ENCODE assay signal across 8 mouse cellular contexts in genomic region chr2:155774927-155775684, GRCm38 (mm10). TPM values are rescaled to one million over a fixed set of nuclear protein-coding genes. Genes with fewer than 3 reads are reported as not detected.
DNase-seq lines count a peak whose midpoint lies in the region; ATAC-seq and TF ChIP-seq lines count a peak whose summit lies in the region.

Gene Mmp24, plus strand, starts transcription at chr2:155775342.

- DNase-seq in heart, postnatal 25 days (ENCODE audit: low spot score), result no peak
- DNase-seq in retina, postnatal 1 day, result peak; percentile 40
- DNase-seq in yolk sac, embryonic 10.5 days (ENCODE audit: low spot score), result no peak
- DNase-seq in kidney, adult 9 months, result no peak

- peak within 1 kb of the TSS; percentile 97 for H3K4me2 ChIP-seq in heart, embryonic 11.5 days
- peak within 1 kb of the TSS; percentile 81 for H3K4me2 ChIP-seq in forebrain, embryonic 13.5 days
- peak within 1 kb of the TSS; percentile 86 for H3K4me2 ChIP-seq in limb, embryonic 12.5 days

- 2% methylated on average over 73 of the region's 100 CpGs for WGBS in heart, embryonic 11.5 days (ENCODE audit: insufficient replicate concordance)
- 2% methylated on average over 75 of the region's 100 CpGs for WGBS in forebrain, embryonic 13.5 days
- WGBS in limb, embryonic 12.5 days, result 2% methylated on average over 97 of the region's 100 CpGs

- no peak for TF ChIP-seq EP300 in ES-Bruce4 (IDR thresholded peaks at IDR 0.05; ENCODE audit: insufficient read depth, low read depth, low read length)

- H3K4me3 ChIP-seq in heart, embryonic 11.5 days (ENCODE audit: low read depth, low read length), result peak within 1 kb of the TSS; percentile 56
- H3K4me3 ChIP-seq in ES-Bruce4 (ENCODE audit: low read depth, low read length), result peak within 1 kb of the TSS; percentile 65
- H3K4me3 ChIP-seq in forebrain, embryonic 13.5 days, result peak within 1 kb of the TSS; percentile 71
- peak within 1 kb of the TSS; percentile 53 for H3K4me3 ChIP-seq in limb, embryonic 12.5 days (replicated peaks)

- H3K27me3 ChIP-seq in heart, embryonic 11.5 days (ENCODE audit: control insufficient read depth, insufficient read depth, low read length), result peaks cover 48% of the 10 kb centered on the region
- peaks cover 11% of the 10 kb centered on the region for H3K27me3 ChIP-seq in ES-Bruce4 (ENCODE audit: control insufficient read depth, insufficient read depth, low read length, poor library complexity, severe bottlenecking)
- H3K27me3 ChIP-seq in forebrain, embryonic 13.5 days, result peaks cover 47% of the 10 kb centered on the region
- H3K27me3 ChIP-seq in limb, embryonic 12.5 days, result peaks cover 74% of the 10 kb centered on the region

- intact Hi-C loops in heart, postnatal 25 days (cut with DNase I), result no loop called here

- no peak for TF ChIP-seq POLR2A in ES-Bruce4 (IDR thresholded peaks at IDR 0.05; ENCODE audit: insufficient read depth, low read length)

- no peaks in the 10 kb centered on the region for H3K36me3 ChIP-seq in heart, embryonic 11.5 days (ENCODE audit: control insufficient read depth, insufficient read depth, low read length)
- H3K36me3 ChIP-seq in ES-Bruce4 (ENCODE audit: control insufficient read depth, insufficient read depth, low read length, poor library complexity, severe bottlenecking), result no peaks in the 10 kb centered on the region
- H3K36me3 ChIP-seq in forebrain, embryonic 13.5 days (ENCODE audit: poor library complexity, severe bottlenecking), result no peaks in the 10 kb centered on the region
- H3K36me3 ChIP-seq in limb, embryonic 12.5 days, result no peaks in the 10 kb centered on the region

- H3K9ac ChIP-seq in heart, embryonic 11.5 days (ENCODE audit: low read depth, low read length), result no peak within 1 kb of the TSS
- H3K9ac ChIP-seq in ES-Bruce4 (ENCODE audit: low read depth, poor library complexity, severe bottlenecking), result peak within 1 kb of the TSS; percentile 87
- H3K9ac ChIP-seq in forebrain, embryonic 13.5 days, result peak within 1 kb of the TSS; percentile 91
- no peak within 1 kb of the TSS for H3K9ac ChIP-seq in limb, embryonic 12.5 days (replicated peaks)

- TF ChIP-seq CTCF in ES-Bruce4 (IDR thresholded peaks at IDR 0.05; ENCODE audit: low read depth, low read length), result no peak

- H3K4me1 ChIP-seq in heart, embryonic 11.5 days (ENCODE audit: control insufficient read depth, insufficient read depth, low read length), result peaks cover 3% of the 10 kb centered on the region; the same call in 1 of the 2 replicates
- peaks cover 2% of the 10 kb centered on the region for H3K4me1 ChIP-seq in ES-Bruce4 (ENCODE audit: control insufficient read depth, insufficient read depth, low read length)
- peaks cover 28% of the 10 kb centered on the region for H3K4me1 ChIP-seq in forebrain, embryonic 13.5 days
- peaks cover 7% of the 10 kb centered on the region; the same call in 1 of the 2 replicates for H3K4me1 ChIP-seq in limb, embryonic 12.5 days (replicated peaks)

- H3K27ac ChIP-seq in heart, embryonic 11.5 days (ENCODE audit: low read depth, low read length), result no peak within 1 kb of the TSS
- H3K27ac ChIP-seq in ES-Bruce4 (ENCODE audit: insufficient read depth, low read length), result no peak within 1 kb of the TSS
- H3K27ac ChIP-seq in forebrain, embryonic 13.5 days, result peak within 1 kb of the TSS; percentile 61
- H3K27ac ChIP-seq in limb, embryonic 12.5 days, result no peak within 1 kb of the TSS

- no peaks in the 10 kb centered on the region for H3K9me3 ChIP-seq in heart, embryonic 11.5 days (replicated peaks; ENCODE audit: control insufficient read depth, low read length)
- no peaks in the 10 kb centered on the region for H3K9me3 ChIP-seq in ES-Bruce4 (replicated peaks; ENCODE audit: control insufficient read depth, insufficient read depth, low read length, poor library complexity, severe bottlenecking)
- no peaks in the 10 kb centered on the region for H3K9me3 ChIP-seq in forebrain, embryonic 13.5 days (replicated peaks)
- H3K9me3 ChIP-seq in limb, embryonic 12.5 days, result no peaks in the 10 kb centered on the region

- ATAC-seq in heart, embryonic 11.5 days (replicated peaks; ENCODE audit: insufficient number of reproducible peaks, low FRiP score, low TSS enrichment), result 0 out of 2 replicates have a peak, but pooled peaks have one; percentile 55
- ATAC-seq in forebrain, embryonic 13.5 days, result no peak
- no peak for ATAC-seq in limb, embryonic 12.5 days (ENCODE audit: insufficient number of reproducible peaks, insufficient read depth, low FRiP score, low TSS enrichment, low read depth)

RNA-seq across cellular contexts. Expression of gene Mmp24, which starts in this region (rescaled TPM):
- polyA plus RNA-seq in heart, embryonic 11.5 days (2014; fragmentation: Nextera tagmentation; extraction: Ambion mirVana), result 0.04 TPM in 1 of 2 replicates, not detected in the other
- under 1 TPM in 1 of 2 experiments, not detected in 1; 0.08 TPM for total RNA-seq in heart, postnatal 25 days (2021)
- 0.18 and 0.26 TPM in 2 replicates for polyA plus RNA-seq in ES-Bruce4 (2011; ENCODE audit: insufficient read depth, insufficient read length, low read depth, missing spikeins)
- 5.1 and 5.8 TPM in 2 replicates for polyA plus RNA-seq in forebrain, embryonic 13.5 days (2015; fragmentation: Nextera tagmentation; extraction: Ambion mirVana)
- 0.09 and 0.10 TPM in 2 replicates for polyA plus RNA-seq in limb, embryonic 12.5 days (2016; fragmentation: Nextera tagmentation; extraction: Ambion mirVana)

Comparison
In these comparisons a context has a peak if more than half of its experiments do, and no peak if none do; other contexts are left out.
1. Peak in ATAC-seq, H3K4me3 ChIP-seq and H3K4me2 ChIP-seq in heart, embryonic 11.5 days; RNA of the gene not detected or under 1 TPM.
2. H3K9ac ChIP-seq: peak in ES-Bruce4 (single experiment) and forebrain, embryonic 13.5 days (single experiment); none in heart, embryonic 11.5 days (single experiment) and limb, embryonic 12.5 days (single experiment).
3. Peak in every context shown above with its lines, with median percentiles within 50 percentile points of each other: H3K4me2 ChIP-seq and H3K4me3 ChIP-seq.